Mouse (Mus musculus) layer of hippocampus, postnatal 10 days (tissue): ENCODE measurements at regions not wholly inside any gene's neighbourhood (a gene's known extent, or its start where the extent isn't known, plus 50 kb on each side); places are given as distances from the start of the nearest gene placed in this dataset.
"Not testable (repeated sequence)": the region's sequence is repeated elsewhere in the genome, so short reads cannot be mapped to it uniquely, and the experiment has no call there.

Source experiments
- DNase-seq, 2 experiments: peaks; one replicate each; pipeline ENCODE4 v3.0.0; 2021; ENCODE audit warnings: low spot score in 2 of 2

DNA sequence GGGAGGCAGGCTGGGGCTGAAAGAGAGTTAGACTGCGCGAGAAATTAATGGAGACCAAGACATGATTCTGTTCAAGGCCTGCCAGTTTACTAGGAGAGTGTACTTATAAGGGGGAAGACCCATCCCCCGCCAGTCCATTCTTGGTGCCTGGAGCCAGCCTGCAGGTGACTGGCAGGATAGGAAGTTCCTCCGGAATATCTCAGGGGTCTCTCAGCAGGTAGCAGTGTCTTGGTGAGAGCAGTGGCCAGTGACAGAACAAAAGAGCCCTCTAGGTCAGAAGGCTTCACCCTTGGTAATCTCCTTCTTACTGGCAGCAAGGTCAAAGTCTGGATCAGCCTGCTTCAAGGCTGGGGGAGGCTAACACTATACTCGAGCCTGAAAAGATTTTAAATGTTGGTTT is 83.7 kb upstream of the Zfp804b start:
- no peak for DNase-seq

DNA sequence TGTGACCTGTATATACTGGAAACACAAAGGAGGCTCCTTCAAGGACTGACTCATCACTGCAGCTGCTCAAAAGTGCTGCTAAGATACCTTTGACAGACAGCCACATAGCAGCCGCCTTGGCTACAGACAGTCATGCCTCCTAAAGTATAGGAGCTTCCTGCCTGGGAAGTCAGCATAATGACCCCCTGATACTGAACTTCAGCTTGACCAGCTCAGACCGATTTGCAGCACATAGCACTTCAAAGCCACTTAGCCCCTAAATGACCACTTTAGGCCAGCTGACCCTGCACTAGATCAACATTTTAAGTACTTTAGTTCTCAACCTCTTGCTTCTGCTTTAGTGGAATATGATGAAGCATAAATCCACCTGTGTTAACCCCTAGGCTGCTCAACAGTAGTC is 91.9 kb upstream of the Zfp804b start:
- DNase-seq = no peak

DNA sequence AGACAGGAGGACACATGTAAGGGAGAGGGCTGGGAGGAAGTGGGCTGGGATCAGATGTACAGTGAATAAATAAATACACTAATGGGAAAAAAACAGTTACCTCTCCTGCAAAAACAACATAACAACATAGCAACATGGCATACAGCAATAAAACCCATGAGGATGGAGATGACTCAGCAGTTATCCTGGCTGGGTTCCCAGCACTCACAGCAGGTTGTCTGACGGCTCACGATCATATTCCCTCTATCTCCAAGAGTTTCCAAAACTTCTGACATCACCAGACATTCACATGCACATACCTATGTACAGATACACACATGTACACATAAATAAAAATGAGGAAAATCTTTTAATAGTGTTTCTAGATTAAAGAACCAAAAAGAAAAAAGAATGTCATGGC is 103.4 kb upstream of the Zfp804b start:
- DNase-seq = peak; percentile 12 to 16

DNA sequence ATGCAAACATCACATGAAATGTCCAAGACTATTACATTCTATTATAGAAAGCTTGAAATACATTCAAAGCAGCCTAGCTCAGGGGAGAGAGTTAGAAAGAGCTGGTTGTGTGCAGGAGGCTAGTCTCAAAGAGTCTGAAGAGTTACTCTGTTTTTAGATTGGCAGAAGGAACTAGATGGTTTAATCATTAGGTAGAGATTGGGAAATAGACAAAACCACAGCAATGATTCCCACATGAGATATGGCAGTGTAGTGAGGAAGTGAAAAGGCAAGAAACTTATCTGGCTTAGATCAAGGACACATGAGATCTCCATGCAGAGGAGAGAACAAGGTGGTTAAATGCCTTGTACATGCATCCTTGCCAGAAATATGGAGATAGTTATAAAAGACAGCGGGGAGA is 110.3 kb upstream of the Zfp804b start:
- DNase-seq = no peak

- DNase-seq = no peak
These were observed 112.5 kb upstream of the Zfp804b start for GRCm38 (mm10) chr5:7457102-7457501.

DNA sequence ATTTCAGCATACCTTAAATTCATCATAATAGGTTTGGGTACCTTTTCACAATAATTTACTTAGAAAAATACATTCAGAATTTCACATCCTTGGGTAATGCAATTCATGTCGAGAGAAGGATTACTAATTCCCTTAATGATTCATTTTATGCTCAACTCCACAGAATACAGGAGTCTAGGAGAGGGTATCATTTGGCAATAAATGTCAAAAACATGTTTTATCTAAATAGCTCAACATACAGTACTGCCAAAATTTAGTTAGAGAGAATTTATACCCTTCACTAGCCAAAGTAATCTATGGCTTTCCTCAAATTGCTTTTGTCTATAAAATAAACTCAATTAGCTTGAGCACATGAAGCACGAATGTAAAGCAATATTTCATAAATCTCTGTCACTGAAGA is 144.6 kb upstream of the Zfp804b start:
- no peak for DNase-seq

GRCm38 (mm10) chr5:7489602-7490001 is 145.0 kb upstream of the Zfp804b start:
- DNase-seq = no peak

GRCm38 (mm10) chr5:7517520-7518181 is 173.1 kb upstream of the Zfp804b start:
- no peak for DNase-seq

DNA sequence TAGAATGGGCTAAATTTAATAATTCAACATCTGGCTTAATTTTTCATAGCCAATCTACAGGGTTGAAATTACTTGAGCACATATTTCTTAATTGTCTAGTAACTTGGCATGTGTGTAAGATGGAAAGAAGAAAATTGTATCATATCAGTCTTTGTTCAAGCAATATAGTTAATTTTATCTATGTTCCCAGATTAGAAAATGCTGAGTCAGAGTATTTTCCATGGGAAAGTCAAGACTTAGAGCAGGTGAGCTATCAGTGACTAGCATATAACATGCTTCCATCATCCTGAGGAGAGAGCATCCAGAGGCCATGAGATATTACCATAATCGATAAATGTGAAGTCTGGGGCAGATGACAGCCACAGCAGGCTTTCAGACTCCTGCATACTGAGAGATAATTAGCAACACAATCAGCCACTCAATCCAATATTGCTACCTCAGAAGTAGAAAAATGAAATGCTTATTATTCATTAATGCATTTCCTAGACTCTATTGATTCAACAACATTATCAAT is 188.2 kb upstream of the Zfp804b start:
- no peak for DNase-seq

DNA sequence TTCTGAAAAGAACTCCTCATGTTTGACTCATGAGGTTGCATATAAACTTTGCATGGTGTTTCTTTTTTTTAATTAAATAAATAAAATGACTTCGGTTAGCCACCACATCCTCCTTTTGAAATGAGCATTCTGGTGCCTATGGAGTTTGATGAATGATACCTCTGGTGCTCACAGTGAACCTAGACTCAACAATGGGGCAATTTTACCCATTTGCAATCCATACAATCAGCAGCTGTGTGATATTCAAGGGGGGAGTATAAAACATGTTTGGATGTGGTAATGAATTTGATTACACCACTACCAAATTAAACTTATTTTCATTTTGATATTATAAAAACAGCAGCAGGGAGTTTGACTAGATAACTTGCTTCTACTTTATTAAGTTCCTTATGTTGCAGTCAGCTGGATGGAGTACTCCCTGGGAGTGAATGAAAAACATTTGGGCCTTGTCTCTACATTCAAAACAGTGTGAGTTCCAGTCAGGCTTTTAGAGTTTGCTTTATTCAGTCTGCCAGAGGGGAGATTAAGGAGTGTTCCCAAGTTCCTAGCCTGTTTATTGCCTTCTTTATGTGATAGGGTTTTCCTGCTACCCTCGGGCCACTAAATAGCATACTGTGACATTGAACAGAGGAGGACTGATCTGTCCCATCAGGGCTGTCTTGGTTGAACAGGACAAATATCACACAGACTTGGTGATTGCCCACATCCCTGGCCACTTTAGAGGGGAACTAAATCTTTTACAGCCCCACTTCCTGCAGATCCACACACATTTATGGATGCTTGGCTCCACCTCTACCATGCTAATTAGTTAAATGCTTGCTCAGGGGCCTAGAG is 195.5 kb upstream of the Zfp804b start:
- DNase-seq = no peak

DNA sequence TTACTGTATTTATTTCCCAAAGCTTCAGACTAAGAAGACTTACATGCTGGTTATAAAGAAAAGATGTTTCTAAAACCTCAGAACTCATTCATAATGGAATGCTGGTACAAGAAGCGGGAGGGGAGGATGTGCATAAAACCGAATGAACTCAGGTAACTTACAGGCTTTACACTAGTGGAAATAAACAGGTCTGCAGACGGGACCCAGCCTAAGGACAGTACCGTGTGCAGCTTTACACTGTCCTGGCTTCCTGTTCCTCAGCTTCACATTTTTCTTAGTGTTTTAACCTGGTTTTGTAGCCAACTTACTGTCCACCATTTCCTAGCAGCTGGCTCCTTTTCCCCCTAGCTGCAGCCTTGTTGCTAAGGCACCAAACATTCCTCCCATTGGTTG is 196.1 kb upstream of the Zfp804b start:
- no peak for DNase-seq

DNA sequence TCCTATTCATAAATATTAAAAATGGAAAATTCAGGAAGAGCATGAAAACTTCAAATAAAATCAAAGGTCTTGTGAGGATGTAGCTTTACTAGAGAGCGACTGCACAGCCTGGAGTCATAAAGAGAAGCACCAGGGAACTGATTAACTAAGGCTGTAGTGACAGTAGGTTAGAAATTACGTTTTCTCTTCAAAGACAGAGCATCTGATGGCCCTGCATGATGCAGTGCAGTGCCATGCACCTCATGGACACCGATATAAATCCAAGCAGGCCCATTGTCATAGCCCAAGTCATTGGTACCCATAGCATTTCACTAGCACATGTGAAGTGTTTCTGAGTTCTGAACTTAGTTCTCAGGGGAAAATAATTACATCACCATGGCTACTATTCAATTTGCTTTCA is 199.3 kb upstream of the Zfp804b start:
- no peak for DNase-seq

GRCm38 (mm10) chr5:7580413-7580812 is 235.9 kb upstream of the Zfp804b start:
- no peak for DNase-seq

GRCm38 (mm10) chr5:7586547-7586946 is 242.0 kb upstream of the Zfp804b start:
- no peak for DNase-seq

DNA sequence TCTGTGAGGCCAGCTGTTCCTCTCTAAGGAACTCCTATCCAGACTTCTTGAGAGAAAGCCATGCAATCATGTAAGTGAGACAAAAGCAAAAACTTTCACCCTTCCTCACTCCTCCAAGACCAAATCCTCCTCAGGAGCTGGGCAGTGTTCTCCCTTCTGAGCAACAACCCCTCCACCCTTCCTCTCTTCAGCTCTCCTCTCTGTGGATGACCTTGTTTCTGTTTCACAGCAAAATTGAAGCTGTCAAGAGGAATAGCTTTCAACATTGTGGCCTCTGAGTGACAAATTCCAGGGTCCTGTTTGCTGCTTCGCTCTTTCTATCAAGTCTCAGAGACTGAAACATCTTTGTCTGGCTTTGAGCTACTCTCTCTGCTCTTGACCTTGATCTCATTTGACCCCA is 255.9 kb upstream of the Zfp804b start:
- no peak for DNase-seq

DNA sequence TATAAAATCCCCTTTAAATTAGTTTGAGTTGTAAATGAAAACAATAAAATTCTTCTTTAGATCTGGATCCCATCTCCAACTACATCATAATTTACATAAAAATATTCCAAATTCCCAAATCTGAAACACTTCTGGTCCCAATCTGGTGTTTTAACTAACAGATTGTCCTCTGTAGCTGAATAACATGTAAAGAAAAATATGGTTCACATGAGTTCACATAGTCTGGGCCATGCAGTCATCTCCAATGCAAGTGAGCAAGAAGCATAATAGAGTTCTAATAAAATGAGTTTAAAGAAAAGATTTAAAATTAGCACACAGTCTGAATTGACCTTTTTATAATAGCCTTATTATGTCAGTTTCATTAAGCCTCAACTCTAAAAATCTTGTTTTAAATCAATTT is 263.0 kb upstream of the Zfp804b start:
- DNase-seq = no peak

DNA sequence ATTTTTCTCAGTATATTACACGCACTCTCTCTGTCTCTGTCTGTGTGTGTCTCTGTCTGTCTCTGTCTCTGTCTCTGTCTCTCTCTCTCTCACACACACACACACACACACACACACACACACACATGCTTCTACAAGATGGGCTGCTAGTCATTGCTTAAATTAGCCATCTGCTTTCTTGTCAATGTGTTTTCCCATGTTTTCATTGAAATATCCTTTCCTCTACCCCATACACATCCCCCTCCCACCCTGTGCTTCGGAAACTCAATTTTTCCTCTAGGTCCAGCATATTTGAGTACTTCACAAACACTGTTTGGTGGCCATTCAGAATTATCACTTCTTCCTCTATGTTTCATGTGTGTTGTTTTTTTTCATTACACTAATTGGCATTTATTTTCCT is 263.4 kb upstream of the Zfp804b start:
- DNase-seq = no peak

GRCm38 (mm10) chr5:7655280-7655679 is 305.0 kb upstream of the Steap4 start:
- peak in 1 of 2 experiments; percentile 24 for DNase-seq

GRCm38 (mm10) chr5:7701776-7702175 is 258.5 kb upstream of the Steap4 start:
- no peak for DNase-seq

GRCm38 (mm10) chr5:7719557-7719956 is 240.7 kb upstream of the Steap4 start:
- DNase-seq = no peak

GRCm38 (mm10) chr5:7720061-7720460 is 240.2 kb upstream of the Steap4 start:
- DNase-seq = no peak

GRCm38 (mm10) chr5:7720688-7721087 is 239.6 kb upstream of the Steap4 start:
- DNase-seq = no peak

GRCm38 (mm10) chr5:7732566-7732965 is 227.7 kb upstream of the Steap4 start:
- DNase-seq = not testable (repeated sequence)
